Mouse (Mus musculus): ENCODE results near the gene Cabp4. TPM values are rescaled to one million over a fixed set of nuclear protein-coding genes. Genes with fewer than 3 reads are reported as not detected.
"Not testable (repeated sequence)": the region's sequence is repeated elsewhere in the genome, so short reads cannot be mapped to it uniquely, and the experiment has no call there.

The Cabp4 gene
- total RNA-seq, 2 experiments from 2014 or later, result not detected

- intact Hi-C loops (cut with DNase I), result no loop called here
- DNase-seq, result no peak
These were observed 5.0 kb upstream of the Cabp4 start for GRCm38 (mm10) chr19:4148819-4149218.

GRCm38 (mm10) chr19:4148491-4148806, 4.6 kb upstream of the Cabp4 start, which contains the start of gene Coro1b:
Gene Coro1b (plus strand): TSS chr19:4148619.
- DNase-seq, result peak; percentile 96
- intact Hi-C loops (cut with DNase I), result no loop called here

GRCm38 (mm10) chr19:4147782-4148490, 4.1 kb upstream of the Cabp4 start:
- intact Hi-C loops (cut with DNase I), result no loop called here
- no peak for DNase-seq

- no peak for DNase-seq
- intact Hi-C loops (cut with DNase I), result no loop called here
These were observed 3.2 kb upstream of the Cabp4 start for GRCm38 (mm10) chr19:4147022-4147405.

- DNase-seq, result no peak
- intact Hi-C loops (cut with DNase I), result no loop called here
These were observed 2.7 kb upstream of the Cabp4 start for GRCm38 (mm10) chr19:4146366-4147021.

- intact Hi-C loops (cut with DNase I), result no loop called here
- DNase-seq, result no peak
These were observed 2.1 kb upstream of the Cabp4 start for GRCm38 (mm10) chr19:4145936-4146335.

GRCm38 (mm10) chr19:4144550-4145498, 991 bp upstream of the Cabp4 start:
- no peak for DNase-seq
- intact Hi-C loops (cut with DNase I), result no loop called here

GRCm38 (mm10) chr19:4142416-4143173, 1.2 kb downstream of the Cabp4 start:
- DNase-seq, result peak; percentile 44
- intact Hi-C loops (cut with DNase I), result no loop called here

GRCm38 (mm10) chr19:4140147-4140546, 3.7 kb downstream of the Cabp4 start:
- DNase-seq, result no peak
- intact Hi-C loops (cut with DNase I), result no loop called here

- intact Hi-C loops (cut with DNase I), result no loop called here
- DNase-seq, result no peak
These were observed 4.4 kb downstream of the Cabp4 start, which contains the start of gene Gpr152 for GRCm38 (mm10) chr19:4139446-4139845. Gene Gpr152 (plus strand): TSS chr19:4139787.

- DNase-seq, result no peak
- intact Hi-C loops (cut with DNase I), result no loop called here
These were observed 5.9 kb downstream of the Cabp4 start for GRCm38 (mm10) chr19:4137913-4138312.

- intact Hi-C loops (cut with DNase I), result no loop called here
- no peak for DNase-seq
These were observed 7.4 kb downstream of the Cabp4 start for GRCm38 (mm10) chr19:4136463-4136862.

- DNase-seq; intact Hi-C loops (cut with DNase I): not testable (repeated sequence)
These were observed 7.9 kb downstream of the Cabp4 start for GRCm38 (mm10) chr19:4135963-4136345.

GRCm38 (mm10) chr19:4135229-4135962, 8.4 kb downstream of the Cabp4 start:
- DNase-seq; intact Hi-C loops (cut with DNase I): not testable (repeated sequence)

GRCm38 (mm10) chr19:4134354-4134753, 9.5 kb downstream of the Cabp4 start:
- no peak for DNase-seq
- intact Hi-C loops (cut with DNase I), result no loop called here

GRCm38 (mm10) chr19:4131768-4132167, 12.1 kb downstream of the Cabp4 start:
- intact Hi-C loops (cut with DNase I), result no loop called here
- no peak for DNase-seq

- intact Hi-C loops (cut with DNase I), result no loop called here
- no peak for DNase-seq
These were observed 12.8 kb downstream of the Cabp4 start for GRCm38 (mm10) chr19:4131075-4131474.

GRCm38 (mm10) chr19:4130106-4130505, 13.7 kb downstream of the Cabp4 start:
- no peak for DNase-seq
- intact Hi-C loops (cut with DNase I), result no loop called here

- DNase-seq, result no peak
- intact Hi-C loops (cut with DNase I), result no loop called here
These were observed 14.4 kb downstream of the Cabp4 start for GRCm38 (mm10) chr19:4129462-4129861.

All from left cerebral cortex, postnatal 4 days (tissue).